Mouse (Mus musculus): Measurements from ENCODE around the gene Baiap2. TPM values are rescaled to one million over a fixed set of nuclear protein-coding genes. Genes with fewer than 3 reads are reported as not detected.

Baiap2 gene
- polyA plus RNA-seq, 1 experiment from 2014 or later = 11.5 TPM

GRCm38 (mm10) chr11:119915666-119916065, 26.9 kb upstream of the Baiap2 start:
- Histone ChIP-seq H3K4me3 (ENCODE audit: low read depth, low read length) (no peak overlapping the region; the same call in 1 of the 2 replicates), H3K27me3 (ENCODE audit: control insufficient read depth, insufficient read depth, low read length) (no peaks in the 10 kb centered on the region), H3K4me1 (replicated peaks; ENCODE audit: control insufficient read depth, insufficient read depth, low read length) (peaks cover 5% of the 10 kb centered on the region), H3K9ac (ENCODE audit: low read depth, low read length) (no peak overlapping the region), H3K9me3 (ENCODE audit: control insufficient read depth, low read length) (no peaks in the 10 kb centered on the region), H3K27ac (ENCODE audit: low read depth, low read length) (no peak overlapping the region), H3K4me2 (replicated peaks; ENCODE audit: low read depth, low read length) (no peak overlapping the region), H3K36me3 (ENCODE audit: control insufficient read depth, insufficient read depth, low read length) (0 out of 2 replicates have a peak, but pooled peaks cover 3% of the 10 kb centered on the region)
- 95% methylated on average over 9 of the region's 9 CpGs for WGBS
- DNase-seq (ENCODE audit: low spot score) = no peak
- ATAC-seq (ENCODE audit: low FRiP score) = no peak

GRCm38 (mm10) chr11:119916102-119916790, 26.3 kb upstream of the Baiap2 start:
- H3K36me3 ChIP-seq (ENCODE audit: control insufficient read depth, insufficient read depth, low read length) = 0 out of 2 replicates have a peak, but pooled peaks cover 3% of the 10 kb centered on the region
- WGBS = 89% methylated on average over 15 of the region's 15 CpGs
- no peak for DNase-seq (ENCODE audit: low spot score)
- no peak overlapping the region for H3K4me2 ChIP-seq (replicated peaks; ENCODE audit: low read depth, low read length)
- peaks cover 5% of the 10 kb centered on the region for H3K4me1 ChIP-seq (replicated peaks; ENCODE audit: control insufficient read depth, insufficient read depth, low read length)
- ATAC-seq (ENCODE audit: low FRiP score) = no peak
- no peak overlapping the region; the same call in 1 of the 2 replicates for H3K4me3 ChIP-seq (ENCODE audit: low read depth, low read length)
- no peak overlapping the region for H3K9ac ChIP-seq (ENCODE audit: low read depth, low read length)
- no peak overlapping the region for H3K27ac ChIP-seq (ENCODE audit: low read depth, low read length)
- no peaks in the 10 kb centered on the region for H3K27me3 ChIP-seq (ENCODE audit: control insufficient read depth, insufficient read depth, low read length)
- no peaks in the 10 kb centered on the region for H3K9me3 ChIP-seq (ENCODE audit: control insufficient read depth, low read length)

GRCm38 (mm10) chr11:119916834-119917469, 25.6 kb upstream of the Baiap2 start:
- 93% methylated on average over 21 of the region's 21 CpGs for WGBS

GRCm38 (mm10) chr11:119918521-119918920, 24.0 kb upstream of the Baiap2 start:
- H3K36me3 ChIP-seq (ENCODE audit: control insufficient read depth, insufficient read depth, low read length) = 0 out of 2 replicates have a peak, but pooled peaks cover 3% of the 10 kb centered on the region
- WGBS = 91% methylated on average over 7 of the region's 7 CpGs
- 0 out of 2 replicates have a peak overlapping the region, but pooled peaks have one; percentile 7 for H3K4me2 ChIP-seq (replicated peaks; ENCODE audit: low read depth, low read length)
- peaks cover 5% of the 10 kb centered on the region for H3K4me1 ChIP-seq (replicated peaks; ENCODE audit: control insufficient read depth, insufficient read depth, low read length)
- no peak overlapping the region for H3K27ac ChIP-seq (ENCODE audit: low read depth, low read length)
- DNase-seq (ENCODE audit: low spot score) = no peak
- no peak overlapping the region for H3K4me3 ChIP-seq (ENCODE audit: low read depth, low read length)
- ATAC-seq (ENCODE audit: low FRiP score) = no peak
- no peaks in the 10 kb centered on the region for H3K27me3 ChIP-seq (ENCODE audit: control insufficient read depth, insufficient read depth, low read length)
- no peak overlapping the region for H3K9ac ChIP-seq (ENCODE audit: low read depth, low read length)
- no peaks in the 10 kb centered on the region for H3K9me3 ChIP-seq (ENCODE audit: control insufficient read depth, low read length)

More at GRCm38 (mm10) chr11:119916834-119917469, 25.6 kb upstream of the Baiap2 start:
- Histone ChIP-seq H3K9ac (ENCODE audit: low read depth, low read length) (no peak overlapping the region), H3K4me3 (ENCODE audit: low read depth, low read length) (no peak overlapping the region), H3K4me1 (replicated peaks; ENCODE audit: control insufficient read depth, insufficient read depth, low read length) (peaks cover 5% of the 10 kb centered on the region), H3K4me2 (replicated peaks; ENCODE audit: low read depth, low read length) (no peak overlapping the region), H3K36me3 (ENCODE audit: control insufficient read depth, insufficient read depth, low read length) (0 out of 2 replicates have a peak, but pooled peaks cover 3% of the 10 kb centered on the region), H3K27ac (ENCODE audit: low read depth, low read length) (no peak overlapping the region), H3K9me3 (ENCODE audit: control insufficient read depth, low read length) (no peaks in the 10 kb centered on the region), H3K27me3 (ENCODE audit: control insufficient read depth, insufficient read depth, low read length) (no peaks in the 10 kb centered on the region)
- ATAC-seq (ENCODE audit: low FRiP score) (no peak), DNase-seq (ENCODE audit: low spot score) (no peak)

GRCm38 (mm10) chr11:119919432-119919831, 23.1 kb upstream of the Baiap2 start:
- ATAC-seq (ENCODE audit: low FRiP score) = no peak
- Histone ChIP-seq H3K9me3 (ENCODE audit: control insufficient read depth, low read length) (no peaks in the 10 kb centered on the region), H3K27me3 (ENCODE audit: control insufficient read depth, insufficient read depth, low read length) (no peaks in the 10 kb centered on the region), H3K4me1 (replicated peaks; ENCODE audit: control insufficient read depth, insufficient read depth, low read length) (peaks cover 3% of the 10 kb centered on the region), H3K27ac (ENCODE audit: low read depth, low read length) (no peak overlapping the region), H3K36me3 (ENCODE audit: control insufficient read depth, insufficient read depth, low read length) (0 out of 2 replicates have a peak, but pooled peaks cover 3% of the 10 kb centered on the region), H3K4me2 (replicated peaks; ENCODE audit: low read depth, low read length) (no peak overlapping the region), H3K9ac (ENCODE audit: low read depth, low read length) (no peak overlapping the region), H3K4me3 (ENCODE audit: low read depth, low read length) (no peak overlapping the region)
- 94% methylated on average over 4 of the region's 4 CpGs for WGBS
- no peak for DNase-seq (ENCODE audit: low spot score)

GRCm38 (mm10) chr11:119919897-119920296, 22.7 kb upstream of the Baiap2 start:
- DNase-seq (ENCODE audit: low spot score) (peak; percentile 81), ATAC-seq (ENCODE audit: low FRiP score) (no peak)
- H3K4me3 ChIP-seq (ENCODE audit: low read depth, low read length) = no peak overlapping the region
- H3K36me3 ChIP-seq (ENCODE audit: control insufficient read depth, insufficient read depth, low read length) = 0 out of 2 replicates have a peak, but pooled peaks cover 3% of the 10 kb centered on the region
- no peaks in the 10 kb centered on the region for H3K27me3 ChIP-seq (ENCODE audit: control insufficient read depth, insufficient read depth, low read length)
- H3K9me3 ChIP-seq (ENCODE audit: control insufficient read depth, low read length) = no peaks in the 10 kb centered on the region
- no peak overlapping the region for H3K4me2 ChIP-seq (replicated peaks; ENCODE audit: low read depth, low read length)
- WGBS = 62% methylated on average over 8 of the region's 8 CpGs
- no peaks in the 10 kb centered on the region; the same call in 1 of the 2 replicates for H3K4me1 ChIP-seq (replicated peaks; ENCODE audit: control insufficient read depth, insufficient read depth, low read length)
- no peak overlapping the region for H3K27ac ChIP-seq (ENCODE audit: low read depth, low read length)
- H3K9ac ChIP-seq (ENCODE audit: low read depth, low read length) = no peak overlapping the region

- no peak overlapping the region for H3K9ac ChIP-seq (ENCODE audit: low read depth, low read length)
- ATAC-seq (ENCODE audit: low FRiP score) (no peak), DNase-seq (ENCODE audit: low spot score) (no peak)
- WGBS = 86% methylated on average over 5 of the region's 5 CpGs
- H3K27ac ChIP-seq (ENCODE audit: low read depth, low read length) = no peak overlapping the region
- H3K4me3 ChIP-seq (ENCODE audit: low read depth, low read length) = no peak overlapping the region
- no peaks in the 10 kb centered on the region for H3K9me3 ChIP-seq (ENCODE audit: control insufficient read depth, low read length)
- H3K36me3 ChIP-seq (ENCODE audit: control insufficient read depth, insufficient read depth, low read length) = 0 out of 2 replicates have a peak, but pooled peaks cover 3% of the 10 kb centered on the region
- no peaks in the 10 kb centered on the region for H3K27me3 ChIP-seq (ENCODE audit: control insufficient read depth, insufficient read depth, low read length)
- no peaks in the 10 kb centered on the region; the same call in 1 of the 2 replicates for H3K4me1 ChIP-seq (replicated peaks; ENCODE audit: control insufficient read depth, insufficient read depth, low read length)
- no peak overlapping the region for H3K4me2 ChIP-seq (replicated peaks; ENCODE audit: low read depth, low read length)
Observed at GRCm38 (mm10) chr11:119920668-119921067, 21.9 kb upstream of the Baiap2 start.

- Histone ChIP-seq H3K4me3 (ENCODE audit: low read depth, low read length) (no peak overlapping the region), H3K4me1 (replicated peaks; ENCODE audit: control insufficient read depth, insufficient read depth, low read length) (no peaks in the 10 kb centered on the region), H3K27ac (ENCODE audit: low read depth, low read length) (no peak overlapping the region), H3K36me3 (ENCODE audit: control insufficient read depth, insufficient read depth, low read length) (no peaks in the 10 kb centered on the region), H3K9me3 (ENCODE audit: control insufficient read depth, low read length) (no peaks in the 10 kb centered on the region), H3K9ac (ENCODE audit: low read depth, low read length) (0 out of 2 replicates have a peak overlapping the region, but pooled peaks have one; percentile 15), H3K27me3 (ENCODE audit: control insufficient read depth, insufficient read depth, low read length) (no peaks in the 10 kb centered on the region), H3K4me2 (replicated peaks; ENCODE audit: low read depth, low read length) (no peak overlapping the region)
- no peak for DNase-seq (ENCODE audit: low spot score)
- no peak for ATAC-seq (ENCODE audit: low FRiP score)
- 75% methylated on average over 5 of the region's 5 CpGs for WGBS
Observed at GRCm38 (mm10) chr11:119925176-119925575, 17.4 kb upstream of the Baiap2 start.
